Mouse (Mus musculus) liver, adult 2 months (tissue): ENCODE data around the gene Wwox.

ENCODE experiments used
- CTCF ChIP-seq: fragments of 200-500 bp; IDR thresholded peaks from 2 replicates; pipeline ENCODE4 v1.5.1; 2011; ENCODE audit warnings: low read depth, low read length, control low read depth
- POLR2A ChIP-seq: fragments of 200-500 bp; IDR thresholded peaks from 2 replicates; pipeline ENCODE4 v1.6.1; 2011; ENCODE audit warnings: low read length, control low read depth; ENCODE audit not compliant: insufficient read depth; ENCODE audit errors: extremely low read depth

DNA sequence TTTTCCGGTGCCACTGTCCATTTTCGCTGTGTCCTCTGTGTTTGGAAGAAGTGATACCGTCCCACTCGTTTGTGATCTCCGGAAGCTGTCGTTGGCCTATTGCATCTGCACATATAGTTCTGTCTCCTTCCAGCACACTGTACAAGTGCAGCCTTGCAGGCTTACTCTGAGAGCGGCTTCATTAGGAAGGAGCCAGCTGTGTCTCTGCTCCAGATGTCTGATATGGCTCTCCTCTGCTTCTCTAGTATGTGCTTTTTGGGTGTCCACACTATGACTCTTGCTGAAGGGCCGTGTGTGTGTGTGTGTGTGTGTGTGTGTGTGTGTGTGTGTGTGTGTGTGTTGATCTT, 134.3 kb downstream of the Wwox start:
- no peak for TF ChIP-seq CTCF
- TF ChIP-seq POLR2A, result no peak
